Mouse (Mus musculus) intestine, embryonic 15.5 days (tissue): ENCODE data around the gene Igf1. TPM values are rescaled to one million over a fixed set of nuclear protein-coding genes. Genes with fewer than 3 reads are reported as not detected.

Experiments
- ATAC-seq: fragments of 200-750 bp; cut with Nextera tagmentation; 2 replicates; pipeline ENCODE4 v1.8.0; 2017; ENCODE audit warnings: moderate TSS enrichment, moderate library complexity
- H3K27ac ChIP-seq: fragments of 300-500 bp; sonication (generic); 2 replicates; pipeline ENCODE4 v1.5.1; 2015; ENCODE audit warnings: mild to moderate bottlenecking, inconsistent platforms
- H3K27me3 ChIP-seq: fragments of 300-500 bp; sonication (generic); replicated peaks from 2 replicates; pipeline ENCODE4 v1.6.1; 2015; ENCODE audit warnings: inconsistent platforms
- H3K36me3 ChIP-seq: fragments of 300-500 bp; sonication (generic); 2 replicates; pipeline ENCODE4 v1.6.1; 2015; ENCODE audit warnings: inconsistent platforms
- H3K4me1 ChIP-seq: fragments of 300-500 bp; sonication (generic); replicated peaks from 2 replicates; pipeline ENCODE4 v1.6.1; 2015; ENCODE audit warnings: inconsistent platforms
- H3K4me2 ChIP-seq: fragments of 300-500 bp; sonication (generic); replicated peaks from 2 replicates; pipeline ENCODE4 v1.6.1; 2015; ENCODE audit warnings: mild to moderate bottlenecking, inconsistent platforms
- H3K4me3 ChIP-seq: fragments of 300-500 bp; sonication (generic); replicated peaks from 2 replicates; pipeline ENCODE4 v1.5.1; 2015; ENCODE audit warnings: inconsistent platforms
- H3K9ac ChIP-seq: fragments of 300-500 bp; sonication (generic); 2 replicates; pipeline ENCODE4 v1.6.1; 2015; ENCODE audit warnings: inconsistent platforms
- H3K9me3 ChIP-seq: fragments of 300-500 bp; sonication (generic); 2 replicates; pipeline ENCODE4 v1.6.1; 2016; ENCODE audit warnings: inconsistent platforms
- whole genome bisulfite sequencing: fragments of 180-500 bp; shearing (Covaris S2); methylation state at CpG from one replicate; pipeline ENCODE4 v1.1.7; 2015; 5-methylcytosine and 5-hydroxymethylcytosine counted together
- polyA plus RNA-seq: library from polyadenylated mRNA; unstranded; fragments of >200 nt; fragmentation: Nextera tagmentation; extraction: Ambion mirVana; gene quantifications from 2 replicates; pipeline ENCODE4 v1.2.1, GENCODE M21; 2015

The Igf1 gene
- polyA plus RNA-seq, 1 experiment from 2014 or later = 43.4 TPM

GRCm38 (mm10) chr10:87914932-87915331, 56.9 kb downstream of the Igf1 start:
- H3K36me3 ChIP-seq = no peaks in the 10 kb centered on the region
- H3K9me3 ChIP-seq = no peaks in the 10 kb centered on the region
- H3K27me3 ChIP-seq = no peaks in the 10 kb centered on the region
- no peaks in the 10 kb centered on the region for H3K4me1 ChIP-seq
- H3K9ac ChIP-seq = no peak overlapping the region
- WGBS = 60% methylated on average over 10 of the region's 10 CpGs
- no peak overlapping the region for H3K27ac ChIP-seq
- peak overlapping the region; percentile 43 for H3K4me2 ChIP-seq
- no peak overlapping the region for H3K4me3 ChIP-seq
- ATAC-seq = no peak

- H3K4me2 ChIP-seq = no peak overlapping the region
- ATAC-seq = no peak
- H3K36me3 ChIP-seq = no peaks in the 10 kb centered on the region
- H3K27ac ChIP-seq = no peak overlapping the region
- H3K27me3 ChIP-seq = no peaks in the 10 kb centered on the region
- H3K4me1 ChIP-seq = no peaks in the 10 kb centered on the region
- 65% methylated on average over 3 of the region's 3 CpGs for WGBS
- no peak overlapping the region for H3K9ac ChIP-seq
- no peaks in the 10 kb centered on the region for H3K9me3 ChIP-seq
- no peak overlapping the region for H3K4me3 ChIP-seq
Observed at GRCm38 (mm10) chr10:87915782-87916181, 57.7 kb downstream of the Igf1 start.

GRCm38 (mm10) chr10:87922263-87922662, 64.2 kb downstream of the Igf1 start:
- Histone ChIP-seq H3K4me3 (no peak overlapping the region), H3K4me1 (no peaks in the 10 kb centered on the region), H3K36me3 (no peaks in the 10 kb centered on the region), H3K9me3 (no peaks in the 10 kb centered on the region), H3K4me2 (no peak overlapping the region), H3K27ac (no peak overlapping the region), H3K27me3 (no peaks in the 10 kb centered on the region), H3K9ac (no peak overlapping the region)
- WGBS = 92% methylated on average over 3 of the region's 3 CpGs
- no peak for ATAC-seq

- ATAC-seq = no peak
- 57% methylated on average over 8 of the region's 8 CpGs for WGBS
Observed at GRCm38 (mm10) chr10:87926564-87926963, 68.5 kb downstream of the Igf1 start.

GRCm38 (mm10) chr10:87927131-87927609, 69.1 kb downstream of the Igf1 start:
- Histone ChIP-seq H3K9me3 (no peaks in the 10 kb centered on the region), H3K27me3 (no peaks in the 10 kb centered on the region), H3K4me2 (no peak overlapping the region), H3K4me3 (no peak overlapping the region), H3K27ac (no peak overlapping the region), H3K36me3 (no peaks in the 10 kb centered on the region), H3K9ac (no peak overlapping the region), H3K4me1 (no peaks in the 10 kb centered on the region)
- 50% methylated on average over 6 of the region's 6 CpGs for WGBS
- peak; percentile 77; the same call in 1 of the 2 replicates for ATAC-seq

More at GRCm38 (mm10) chr10:87926564-87926963, 68.5 kb downstream of the Igf1 start:
- Histone ChIP-seq H3K4me3 (no peak overlapping the region), H3K36me3 (no peaks in the 10 kb centered on the region), H3K4me1 (no peaks in the 10 kb centered on the region), H3K27ac (no peak overlapping the region), H3K27me3 (no peaks in the 10 kb centered on the region), H3K9ac (no peak overlapping the region), H3K9me3 (no peaks in the 10 kb centered on the region), H3K4me2 (no peak overlapping the region)

GRCm38 (mm10) chr10:87948192-87948591, 90.1 kb downstream of the Igf1 start:
- Histone ChIP-seq H3K36me3 (no peaks in the 10 kb centered on the region), H3K4me1 (no peaks in the 10 kb centered on the region), H3K27ac (no peak overlapping the region), H3K4me3 (no peak overlapping the region), H3K4me2 (no peak overlapping the region), H3K9ac (no peak overlapping the region), H3K27me3 (no peaks in the 10 kb centered on the region), H3K9me3 (no peaks in the 10 kb centered on the region)
- 83% methylated on average over 4 of the region's 4 CpGs for WGBS
- no peak for ATAC-seq

GRCm38 (mm10) chr10:87971536-87971935, 113.5 kb downstream of the Igf1 start:
- 57% methylated on average over 6 of the region's 6 CpGs for WGBS
- Histone ChIP-seq H3K4me3 (no peak overlapping the region), H3K9ac (no peak overlapping the region), H3K4me1 (no peaks in the 10 kb centered on the region), H3K27me3 (no peaks in the 10 kb centered on the region), H3K4me2 (no peak overlapping the region), H3K27ac (no peak overlapping the region), H3K36me3 (no peaks in the 10 kb centered on the region), H3K9me3 (no peaks in the 10 kb centered on the region)
- no peak for ATAC-seq

GRCm38 (mm10) chr10:87973911-87974631, 116.0 kb downstream of the Igf1 start:
- Histone ChIP-seq H3K4me3 (no peak overlapping the region), H3K9me3 (no peaks in the 10 kb centered on the region), H3K27me3 (no peaks in the 10 kb centered on the region), H3K4me2 (no peak overlapping the region), H3K9ac (no peak overlapping the region), H3K4me1 (no peaks in the 10 kb centered on the region), H3K36me3 (no peaks in the 10 kb centered on the region), H3K27ac (no peak overlapping the region)
- 68% methylated on average over 4 of the region's 4 CpGs for WGBS
- ATAC-seq = no peak

GRCm38 (mm10) chr10:87985375-87985774, 127.3 kb downstream of the Igf1 start:
- Histone ChIP-seq H3K9ac (no peak overlapping the region), H3K27me3 (no peaks in the 10 kb centered on the region), H3K36me3 (no peaks in the 10 kb centered on the region), H3K27ac (no peak overlapping the region), H3K9me3 (no peaks in the 10 kb centered on the region), H3K4me1 (no peaks in the 10 kb centered on the region), H3K4me2 (no peak overlapping the region), H3K4me3 (no peak overlapping the region)
- 86% methylated on average over 5 of the region's 5 CpGs for WGBS
- no peak for ATAC-seq

GRCm38 (mm10) chr10:87986201-87986600, 128.1 kb downstream of the Igf1 start:
- Histone ChIP-seq H3K27ac (no peak overlapping the region), H3K4me2 (no peak overlapping the region), H3K9me3 (no peaks in the 10 kb centered on the region), H3K4me3 (no peak overlapping the region), H3K9ac (no peak overlapping the region), H3K27me3 (no peaks in the 10 kb centered on the region), H3K4me1 (no peaks in the 10 kb centered on the region), H3K36me3 (no peaks in the 10 kb centered on the region)
- WGBS = 62% methylated on average over 3 of the region's 3 CpGs
- no peak for ATAC-seq

Other genes starting within 250 kb of the Igf1 start
- gene Pmch, start 232.8 kb downstream of the Igf1 start, polyA plus RNA-seq = 0.20 TPM in 1 of 2 replicates, not detected in the other